Mouse (Mus musculus): ENCODE data around the gene Lmna. TPM values are rescaled to one million over a fixed set of nuclear protein-coding genes. Genes with fewer than 3 reads are reported as not detected.

Lmna gene
- polyA plus RNA-seq, 1 experiment from 2014 or later, result 635 TPM

GRCm38 (mm10) chr3:88546674-88547418 is 37.1 kb upstream of the Lmna start:
- no peak for ATAC-seq (ENCODE audit: insufficient number of reproducible peaks, low FRiP score, low TSS enrichment, low read depth)
- Histone ChIP-seq H3K27me3 (no peaks in the 10 kb centered on the region), H3K4me2 (no peak overlapping the region), H3K4me1 (peaks cover 18% of the 10 kb centered on the region), H3K36me3 (peaks cover 7% of the 10 kb centered on the region; the same call in 1 of the 2 replicates), H3K27ac (no peak overlapping the region), H3K9me3 (no peaks in the 10 kb centered on the region), H3K4me3 (peak overlapping the region; percentile 8), H3K9ac (no peak overlapping the region)
- 67% methylated on average over 6 of the region's 6 CpGs for WGBS

- no peak for ATAC-seq (ENCODE audit: insufficient number of reproducible peaks, low FRiP score, low TSS enrichment, low read depth)
- no peak overlapping the region for H3K27ac ChIP-seq
- 49% methylated on average over 20 of the region's 20 CpGs for WGBS
These were observed 35.3 kb upstream of the Lmna start for GRCm38 (mm10) chr3:88544955-88545591.

GRCm38 (mm10) chr3:88544514-88544913 is 34.8 kb upstream of the Lmna start:
- no peaks in the 10 kb centered on the region for H3K9me3 ChIP-seq
- 35% methylated on average over 5 of the region's 5 CpGs for WGBS
- H3K36me3 ChIP-seq, result peaks cover 20% of the 10 kb centered on the region
- H3K27ac ChIP-seq, result no peak overlapping the region
- H3K4me2 ChIP-seq, result no peak overlapping the region
- no peak for ATAC-seq (ENCODE audit: insufficient number of reproducible peaks, low FRiP score, low TSS enrichment, low read depth)
- H3K9ac ChIP-seq, result no peak overlapping the region
- peaks cover 23% of the 10 kb centered on the region for H3K4me1 ChIP-seq
- no peak overlapping the region for H3K4me3 ChIP-seq
- H3K27me3 ChIP-seq, result no peaks in the 10 kb centered on the region

More at GRCm38 (mm10) chr3:88544955-88545591, 35.3 kb upstream of the Lmna start:
- H3K36me3 ChIP-seq, result peaks cover 17% of the 10 kb centered on the region
- peaks cover 20% of the 10 kb centered on the region for H3K4me1 ChIP-seq
- no peak overlapping the region for H3K9ac ChIP-seq
- no peak overlapping the region for H3K4me3 ChIP-seq
- no peak overlapping the region for H3K4me2 ChIP-seq
- no peaks in the 10 kb centered on the region for H3K9me3 ChIP-seq
- H3K27me3 ChIP-seq, result no peaks in the 10 kb centered on the region

GRCm38 (mm10) chr3:88543651-88544410 is 34.1 kb upstream of the Lmna start:
- Histone ChIP-seq H3K27ac (no peak overlapping the region), H3K4me1 (peaks cover 27% of the 10 kb centered on the region), H3K9me3 (no peaks in the 10 kb centered on the region), H3K4me3 (no peak overlapping the region), H3K9ac (no peak overlapping the region), H3K36me3 (peaks cover 23% of the 10 kb centered on the region), H3K4me2 (no peak overlapping the region), H3K27me3 (no peaks in the 10 kb centered on the region)
- WGBS, result 65% methylated on average over 5 of the region's 5 CpGs
- ATAC-seq (ENCODE audit: insufficient number of reproducible peaks, low FRiP score, low TSS enrichment, low read depth), result no peak

GRCm38 (mm10) chr3:88543174-88543573 is 33.4 kb upstream of the Lmna start:
- Histone ChIP-seq H3K9me3 (no peaks in the 10 kb centered on the region), H3K4me3 (no peak overlapping the region), H3K4me1 (peaks cover 33% of the 10 kb centered on the region), H3K27me3 (no peaks in the 10 kb centered on the region), H3K36me3 (peaks cover 26% of the 10 kb centered on the region), H3K4me2 (no peak overlapping the region), H3K9ac (no peak overlapping the region), H3K27ac (no peak overlapping the region)
- 78% methylated on average over 8 of the region's 8 CpGs for WGBS
- no peak for ATAC-seq (ENCODE audit: insufficient number of reproducible peaks, low FRiP score, low TSS enrichment, low read depth)

GRCm38 (mm10) chr3:88542486-88542885 is 32.7 kb upstream of the Lmna start:
- no peak overlapping the region for H3K4me2 ChIP-seq
- WGBS, result 69% methylated on average over 4 of the region's 4 CpGs
- no peak for ATAC-seq (ENCODE audit: insufficient number of reproducible peaks, low FRiP score, low TSS enrichment, low read depth)
- H3K4me1 ChIP-seq, result peaks cover 38% of the 10 kb centered on the region
- peaks cover 33% of the 10 kb centered on the region for H3K36me3 ChIP-seq
- peak overlapping the region; percentile 30; the same call in 1 of the 2 replicates for H3K27ac ChIP-seq
- H3K27me3 ChIP-seq, result no peaks in the 10 kb centered on the region
- no peak overlapping the region for H3K9ac ChIP-seq
- H3K4me3 ChIP-seq, result no peak overlapping the region
- H3K9me3 ChIP-seq, result no peaks in the 10 kb centered on the region

- 63% methylated on average over 7 of the region's 7 CpGs for WGBS
- H3K4me3 ChIP-seq, result no peak overlapping the region
- ATAC-seq (ENCODE audit: insufficient number of reproducible peaks, low FRiP score, low TSS enrichment, low read depth), result no peak
- no peak overlapping the region for H3K4me2 ChIP-seq
- H3K27me3 ChIP-seq, result no peaks in the 10 kb centered on the region
- H3K9me3 ChIP-seq, result no peaks in the 10 kb centered on the region
- H3K27ac ChIP-seq, result peak overlapping the region; percentile 30; the same call in 1 of the 2 replicates
- H3K4me1 ChIP-seq, result peaks cover 40% of the 10 kb centered on the region
- H3K9ac ChIP-seq, result no peak overlapping the region
- peaks cover 39% of the 10 kb centered on the region for H3K36me3 ChIP-seq
These were observed 32.1 kb upstream of the Lmna start for GRCm38 (mm10) chr3:88541622-88542401.

- Histone ChIP-seq H3K36me3 (peaks cover 49% of the 10 kb centered on the region), H3K4me3 (no peak overlapping the region), H3K27me3 (no peaks in the 10 kb centered on the region), H3K4me2 (no peak overlapping the region), H3K27ac (peak overlapping the region; percentile 59; the same call in 1 of the 2 replicates), H3K4me1 (peaks cover 57% of the 10 kb centered on the region), H3K9ac (no peak overlapping the region), H3K9me3 (no peaks in the 10 kb centered on the region)
- 72% methylated on average over 5 of the region's 5 CpGs for WGBS
- no peak for ATAC-seq (ENCODE audit: insufficient number of reproducible peaks, low FRiP score, low TSS enrichment, low read depth)
These were observed 30.3 kb upstream of the Lmna start for GRCm38 (mm10) chr3:88540085-88540484.

GRCm38 (mm10) chr3:88539397-88539796 is 29.6 kb upstream of the Lmna start:
- no peak for ATAC-seq (ENCODE audit: insufficient number of reproducible peaks, low FRiP score, low TSS enrichment, low read depth)
- Histone ChIP-seq H3K9ac (no peak overlapping the region), H3K9me3 (no peaks in the 10 kb centered on the region), H3K4me3 (no peak overlapping the region), H3K36me3 (peaks cover 49% of the 10 kb centered on the region), H3K27me3 (no peaks in the 10 kb centered on the region), H3K27ac (no peak overlapping the region; the same call in 1 of the 2 replicates), H3K4me2 (no peak overlapping the region), H3K4me1 (peaks cover 64% of the 10 kb centered on the region)
- 27% methylated on average over 3 of the region's 3 CpGs for WGBS

GRCm38 (mm10) chr3:88538271-88539145 is 28.8 kb upstream of the Lmna start:
- Histone ChIP-seq H3K4me1 (peaks cover 71% of the 10 kb centered on the region), H3K9ac (no peak overlapping the region)

More at GRCm38 (mm10) chr3:88538271-88539145, 28.8 kb upstream of the Lmna start:
- Histone ChIP-seq H3K4me3 (no peak overlapping the region), H3K4me2 (no peak overlapping the region), H3K36me3 (peaks cover 49% of the 10 kb centered on the region), H3K27ac (peak overlapping the region; percentile 18; the same call in 1 of the 2 replicates), H3K9me3 (no peaks in the 10 kb centered on the region), H3K27me3 (no peaks in the 10 kb centered on the region)
- no peak for ATAC-seq (ENCODE audit: insufficient number of reproducible peaks, low FRiP score, low TSS enrichment, low read depth)
- 61% methylated on average over 9 of the region's 9 CpGs for WGBS
